Mouse (Mus musculus): ENCODE measurements around the gene Vmn1r196.
"Not testable (repeated sequence)": the region's sequence is repeated elsewhere in the genome, so short reads cannot be mapped to it uniquely, and the experiment has no call there.

Vmn1r196 gene

DNA sequence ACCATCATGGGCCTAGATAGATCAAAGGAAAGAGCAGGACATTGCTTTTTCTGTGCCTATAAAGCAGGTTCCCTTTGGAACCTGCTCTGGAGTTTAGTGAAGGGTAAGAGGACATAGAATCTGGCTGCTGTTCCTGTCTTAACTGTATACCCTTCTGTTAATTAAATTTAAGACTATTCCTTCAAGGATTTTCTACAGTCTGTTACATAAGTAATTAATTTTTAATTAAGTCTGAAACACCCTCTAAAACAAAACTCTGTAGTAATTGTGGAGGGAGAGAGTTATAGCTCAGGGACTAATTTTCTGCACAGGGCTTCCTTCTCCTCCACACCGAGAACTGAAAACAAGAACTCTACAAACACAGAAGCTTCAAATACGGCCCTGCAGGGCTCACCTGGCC, at the start of gene Vmn1r196:
Gene Vmn1r196 (plus strand): TSS at position 301 of the 400 bp plus-strand sequence.
- DNase-seq (ENCODE audit: low spot score) = no peak

DNA sequence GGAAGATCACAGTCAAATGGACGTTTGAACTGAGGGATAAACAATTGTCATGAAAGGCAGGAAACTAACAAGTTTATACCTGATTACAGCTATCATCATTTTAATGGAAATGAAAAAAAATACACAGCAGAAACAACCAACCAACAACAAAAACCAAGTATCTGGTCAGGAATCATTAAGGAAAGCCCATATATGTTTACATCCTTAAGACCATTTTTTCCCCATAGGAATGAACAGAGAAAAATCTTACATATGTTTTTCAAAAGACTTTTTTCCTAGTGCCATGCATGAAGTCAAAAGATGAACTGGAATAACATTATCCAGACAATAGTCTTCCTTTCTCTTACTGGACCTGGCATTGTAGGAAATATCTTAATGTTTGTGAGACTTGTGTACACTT, 45.8 kb upstream of the Vmn1r196 start, which contains the start of gene Vmn1r194:
Gene Vmn1r194 (plus strand): TSS at position 301 of the 400 bp plus-strand sequence.
- DNase-seq (ENCODE audit: low spot score) = no peak

DNA sequence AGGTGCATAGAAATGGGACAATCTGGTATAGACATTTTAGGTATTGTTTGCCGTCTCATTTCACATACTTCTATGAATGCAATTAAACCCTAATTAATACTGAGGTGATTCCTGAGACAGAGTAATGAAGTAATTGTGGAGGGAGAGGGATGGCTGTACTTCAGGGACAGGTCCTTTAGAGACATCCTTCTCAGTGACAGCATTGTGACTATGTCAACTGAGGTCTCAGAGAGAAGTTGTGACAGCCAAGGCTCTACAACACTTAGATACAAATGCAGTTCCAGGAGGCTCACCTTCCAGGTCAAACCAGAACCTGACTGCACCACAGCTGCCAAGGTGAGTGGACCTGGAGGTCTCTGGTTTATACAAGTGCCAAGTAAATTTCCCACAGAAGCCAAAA, 19.5 kb upstream of the Vmn1r196 start, which contains the start of gene Vmn1r195:
Gene Vmn1r195 (plus strand): TSS at position 301 of the 400 bp plus-strand sequence.
- not testable (repeated sequence) for DNase-seq (ENCODE audit: low spot score)

DNA sequence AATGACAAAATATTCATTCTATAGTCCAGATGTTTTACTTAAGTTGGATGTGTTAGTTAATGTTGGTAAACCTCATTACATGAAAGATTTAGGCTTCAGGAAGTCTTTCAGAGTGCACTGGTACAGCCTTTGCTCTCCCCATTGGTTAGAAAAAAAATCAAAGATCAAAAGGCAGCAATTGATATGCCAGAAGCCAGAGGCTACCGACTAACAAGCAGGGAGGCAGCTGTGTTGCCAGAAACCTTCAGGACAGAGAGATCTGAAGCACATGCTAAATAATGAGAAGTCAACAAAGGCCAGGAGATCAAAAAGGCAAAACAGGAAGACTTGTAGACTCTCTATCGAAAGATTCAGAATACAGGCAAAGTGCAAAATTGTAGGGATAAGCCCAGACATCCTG, 18.0 kb upstream of the Vmn1r196 start:
- DNase-seq (ENCODE audit: low spot score) = peak; percentile 8

DNA sequence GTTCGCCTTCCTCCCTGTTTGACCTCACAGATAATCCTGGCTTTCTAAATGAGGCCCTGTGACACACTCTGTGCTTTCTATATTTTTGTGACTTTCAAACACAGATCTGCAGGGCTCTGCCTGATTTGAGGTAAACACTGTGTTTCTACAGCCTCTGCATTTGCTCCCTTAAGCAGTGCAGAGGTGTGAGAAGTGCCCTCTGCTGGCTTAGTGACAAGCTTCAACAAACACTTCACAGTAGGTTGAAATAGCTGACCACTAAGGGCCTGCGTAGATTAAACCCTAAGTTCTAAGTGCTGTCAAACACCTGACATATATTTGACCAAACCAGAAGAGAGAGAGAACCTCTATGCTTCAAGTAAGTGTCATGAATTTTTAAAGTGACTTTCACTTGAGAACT, 5.1 kb upstream of the Vmn1r196 start:
- peak; percentile 22 for DNase-seq (ENCODE audit: low spot score)

DNA sequence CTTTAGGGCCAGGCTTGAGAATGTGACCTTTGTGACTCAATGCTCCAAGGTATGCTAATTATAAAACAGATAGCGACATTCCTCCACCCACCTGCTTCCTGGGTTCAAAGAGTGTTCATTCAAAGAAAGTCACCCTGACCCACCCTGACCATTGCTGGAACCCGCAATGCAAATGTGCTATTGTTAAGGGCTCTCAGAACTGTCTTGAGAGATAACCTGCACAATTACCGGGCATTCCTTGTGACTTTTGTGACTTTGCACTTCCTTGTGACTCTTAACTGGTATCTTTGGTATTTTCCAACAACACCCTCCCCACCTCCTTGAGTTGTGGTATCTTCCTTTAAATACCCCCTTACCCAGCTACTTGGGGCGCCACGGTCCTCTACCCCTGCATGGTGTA, 18.4 kb downstream of the Vmn1r196 start:
- not testable (repeated sequence) for DNase-seq (ENCODE audit: low spot score)

DNA sequence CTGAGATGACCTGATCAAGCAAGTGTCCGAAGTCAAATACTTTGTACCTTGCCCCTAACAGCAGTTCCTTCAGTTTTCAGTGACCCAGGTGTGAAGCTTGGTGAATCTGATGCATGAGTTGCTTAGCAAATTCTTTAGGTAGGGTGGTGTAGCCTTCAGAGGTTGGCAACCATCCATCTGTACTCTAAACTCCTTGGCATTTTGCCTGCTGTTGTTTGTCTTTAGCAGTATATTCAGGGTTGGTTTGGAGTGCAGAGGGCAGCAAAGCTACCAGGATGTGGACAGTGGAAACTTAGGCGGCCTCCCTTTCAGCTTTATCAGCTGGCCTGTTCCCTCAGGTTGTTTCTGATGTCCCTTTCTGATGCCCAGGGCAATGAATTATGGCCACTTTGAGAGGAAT, 25.6 kb downstream of the Vmn1r196 start:
- DNase-seq (ENCODE audit: low spot score) = no peak

DNA sequence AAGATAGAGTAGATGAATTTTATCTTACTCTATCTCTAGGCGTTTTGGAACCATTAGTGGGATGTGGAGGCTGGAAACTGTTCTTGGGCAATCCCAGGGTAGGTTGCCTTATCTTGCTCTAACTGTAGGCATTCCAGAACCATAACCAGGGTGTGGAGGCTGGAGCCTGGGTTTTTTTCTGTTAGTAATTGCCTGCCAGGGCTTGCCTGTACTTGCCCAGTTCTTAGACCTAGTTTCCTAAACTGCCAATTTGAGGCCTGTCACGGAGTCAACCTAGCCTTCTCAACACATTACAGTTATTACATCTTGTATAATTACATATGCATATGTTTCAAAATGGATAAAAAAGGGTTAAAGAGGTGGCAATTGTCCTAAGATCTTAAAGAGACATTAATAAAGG, 27.6 kb downstream of the Vmn1r196 start:
- DNase-seq (ENCODE audit: low spot score) = no peak

DNA sequence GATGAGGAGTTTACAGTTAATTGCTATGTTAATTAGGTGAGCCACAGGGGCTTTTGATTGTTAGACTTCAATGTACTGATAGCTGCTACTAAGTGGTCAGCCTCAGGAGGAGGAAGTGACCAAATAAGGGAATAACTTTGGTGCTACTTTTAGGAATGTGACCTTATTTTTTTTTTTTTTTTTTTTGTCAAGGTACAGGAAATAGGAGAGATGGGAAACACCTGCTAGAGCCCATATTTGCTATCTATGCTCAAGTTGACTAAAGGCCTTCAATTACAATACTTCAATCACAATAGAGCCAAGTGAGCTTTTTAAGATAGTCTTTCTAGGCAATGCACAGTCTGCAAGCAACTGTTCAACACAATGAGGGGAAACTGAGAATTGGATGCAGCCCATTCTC, 30.4 kb downstream of the Vmn1r196 start:
- DNase-seq (ENCODE audit: low spot score) = no peak

DNA sequence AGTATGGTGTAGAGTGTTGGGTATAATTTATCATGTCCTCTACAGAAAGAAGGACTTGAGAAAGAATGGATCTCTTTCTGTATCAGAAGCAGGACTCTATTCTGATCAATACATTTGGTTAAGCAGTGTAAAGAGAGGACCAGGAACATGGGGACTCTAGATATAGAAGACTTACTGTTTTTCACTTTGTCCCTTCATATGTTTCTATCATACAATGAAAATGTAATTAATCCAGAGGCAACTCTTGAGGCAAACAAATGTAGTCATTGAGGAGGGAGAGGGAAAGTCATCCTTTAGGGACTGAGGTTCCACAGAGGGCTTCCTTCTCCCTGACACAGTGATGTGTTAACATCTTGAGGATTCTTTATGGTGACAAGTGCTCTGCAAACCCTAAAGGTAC, 34.6 kb downstream of the Vmn1r196 start, which contains the start of gene Vmn1r197:
Gene Vmn1r197 (plus strand): TSS at position 301 of the 400 bp plus-strand sequence.
- DNase-seq (ENCODE audit: low spot score) = no peak

DNA sequence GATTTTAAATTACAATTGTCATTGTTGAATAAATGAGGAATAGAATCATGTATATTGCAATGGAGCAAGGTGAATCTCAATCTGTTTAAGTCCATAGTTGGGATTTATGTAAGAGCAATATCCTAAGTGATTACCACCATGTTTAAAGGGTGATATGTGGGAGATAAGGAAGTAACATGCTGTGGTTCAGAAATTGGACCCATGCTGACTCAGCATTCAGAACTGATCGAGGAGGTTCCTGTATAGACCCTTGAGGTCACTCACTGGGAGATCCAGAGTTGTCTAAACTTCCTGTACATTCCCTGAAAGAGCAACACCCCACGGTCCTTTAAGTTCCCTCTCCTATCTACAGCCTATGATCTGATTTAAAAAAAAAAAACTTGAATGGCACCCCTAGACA, 43.5 kb downstream of the Vmn1r196 start:
- no peak for DNase-seq (ENCODE audit: low spot score)

DNA sequence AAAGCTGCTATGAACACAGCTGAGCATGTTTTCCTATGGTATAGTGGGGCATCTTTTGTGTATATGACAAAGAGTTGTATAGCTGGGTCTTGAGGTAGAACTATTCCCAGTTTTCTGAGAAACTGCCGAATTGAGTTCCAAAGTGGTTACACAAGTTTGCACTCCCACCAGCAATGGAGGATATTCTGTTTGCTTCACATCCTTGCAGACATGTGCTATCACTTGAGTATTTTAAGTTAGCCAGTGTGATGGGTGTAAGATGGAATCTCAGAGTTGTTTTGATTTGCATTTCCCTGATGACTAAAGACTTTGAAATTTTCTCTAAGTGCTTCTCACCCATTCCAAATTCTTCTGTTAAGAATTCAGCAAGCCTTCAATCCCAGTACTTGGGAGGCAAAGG, 45.8 kb downstream of the Vmn1r196 start:
- no peak for DNase-seq (ENCODE audit: low spot score)

Measured in embryo, embryonic 10 days (tissue).